Mouse (Mus musculus) neural tube, embryonic 11.5 days (tissue): ENCODE measurements at regions not wholly inside any gene's neighbourhood (a gene's known extent, or its start where the extent isn't known, plus 50 kb on each side); places are given as distances from the start of the nearest gene placed in this dataset.
A peak's percentile ranks its signal among the peaks of the same experiment; 100 is the strongest.

Source experiments
- ATAC-seq: fragments of 200-750 bp; cut with Nextera tagmentation; 2 replicates; pipeline ENCODE4 v1.8.0; 2017; ENCODE audit warnings: moderate number of reproducible peaks, mild to moderate bottlenecking, moderate TSS enrichment, moderate library complexity; ENCODE audit not compliant: insufficient read depth, low FRiP score, low TSS enrichment
- DNase-seq: peaks from one replicate; pipeline ENCODE4 v3.0.0-alpha.2; 2015; ENCODE audit warnings: low spot score
- H3K27ac ChIP-seq: fragments of 300-500 bp; sonication (generic); 2 replicates; pipeline ENCODE4 v1.5.1; 2014; ENCODE audit warnings: low read depth, mild to moderate bottlenecking, low read length
- H3K27me3 ChIP-seq: fragments of 300-500 bp; sonication (generic); 2 replicates; pipeline ENCODE4 v1.6.1; 2014; ENCODE audit warnings: mild to moderate bottlenecking, low read length, mixed read lengths; ENCODE audit not compliant: control insufficient read depth, insufficient read depth
- H3K36me3 ChIP-seq: fragments of 300-500 bp; sonication (generic); 2 replicates; pipeline ENCODE4 v1.6.1; 2014; ENCODE audit warnings: mild to moderate bottlenecking, low read length, moderate library complexity, mixed read lengths; ENCODE audit not compliant: control insufficient read depth, insufficient read depth
- H3K4me1 ChIP-seq: fragments of 300-500 bp; sonication (generic); 2 replicates; pipeline ENCODE4 v1.6.1; 2014; ENCODE audit warnings: low read length, mixed read lengths; ENCODE audit not compliant: control insufficient read depth, insufficient read depth
- H3K4me2 ChIP-seq: fragments of 300-500 bp; sonication (generic); 2 replicates; pipeline ENCODE4 v1.6.1; 2014; ENCODE audit warnings: low read depth, mild to moderate bottlenecking, moderate library complexity
- H3K4me3 ChIP-seq: fragments of 300-500 bp; sonication (generic); 2 replicates; pipeline ENCODE4 v1.5.1; 2014; ENCODE audit warnings: low read depth, low read length
- H3K9ac ChIP-seq: fragments of 300-500 bp; sonication (generic); 2 replicates; pipeline ENCODE4 v1.6.1; 2014; ENCODE audit warnings: mild to moderate bottlenecking, low read length
- H3K9me3 ChIP-seq: fragments of 300-500 bp; sonication (generic); 2 replicates; pipeline ENCODE4 v1.6.1; 2016; ENCODE audit warnings: low read length; ENCODE audit not compliant: control insufficient read depth
- WGBS: fragments of 180-500 bp; shearing (Covaris S2); extraction: QIAGEN DNeasy Blood & Tissue Kit; methylation state at CpG from one replicate; pipeline ENCODE4 v1.1.7; 2014; 5-methylcytosine and 5-hydroxymethylcytosine counted together

DNA sequence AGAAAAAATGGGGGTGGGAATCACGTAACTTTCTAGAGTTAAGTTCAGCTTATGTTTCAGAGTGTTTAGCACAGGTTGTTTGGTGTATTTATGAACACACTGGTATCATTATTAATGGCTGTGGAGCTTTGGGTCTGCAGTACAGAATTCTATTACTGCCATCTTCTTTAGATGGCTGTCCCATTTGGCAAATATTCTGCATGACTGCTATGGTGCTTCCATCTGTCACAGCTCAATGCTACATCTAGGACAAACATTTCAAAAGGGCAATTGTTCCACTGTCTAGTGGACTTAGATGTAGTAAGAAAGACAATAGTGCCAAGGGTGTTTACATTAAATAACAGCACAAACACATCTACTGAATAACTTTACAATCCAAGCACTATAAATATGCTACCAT, 2536.3 kb downstream of the Pcdh9 start:
- H3K4me1 ChIP-seq, result no peaks in the 10 kb centered on the region
- no peak overlapping the region for H3K4me2 ChIP-seq
- no peak overlapping the region for H3K27ac ChIP-seq
- no peaks in the 10 kb centered on the region for H3K9me3 ChIP-seq
- ATAC-seq (no peak), DNase-seq (no peak)
- no peak overlapping the region for H3K9ac ChIP-seq
- 84% methylated on average over 1 of the region's 1 CpGs for WGBS
- no peak overlapping the region for H3K4me3 ChIP-seq
- H3K27me3 ChIP-seq, result no peaks in the 10 kb centered on the region
- no peaks in the 10 kb centered on the region for H3K36me3 ChIP-seq

DNA sequence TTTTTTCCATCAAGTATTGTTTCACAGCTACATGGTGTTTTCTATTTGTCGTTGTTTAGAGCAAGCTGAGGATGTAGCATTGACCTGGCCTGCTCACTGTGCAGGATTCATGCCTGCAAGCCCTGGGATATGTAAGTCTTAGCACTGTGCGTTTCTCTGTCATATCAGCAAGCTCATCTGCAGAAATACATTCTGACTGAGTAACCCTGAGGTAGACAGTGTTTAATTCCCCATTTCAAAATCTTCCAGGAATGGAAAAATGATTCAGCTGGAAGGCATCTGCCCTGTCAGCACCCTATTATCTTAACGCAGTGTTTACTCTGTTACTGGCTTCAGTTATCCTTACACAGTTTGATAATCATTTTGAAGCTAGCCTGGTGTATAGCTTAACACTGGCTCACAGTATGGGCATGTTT, 2563.8 kb downstream of the Pcdh9 start:
- H3K9me3 ChIP-seq, result no peaks in the 10 kb centered on the region
- H3K4me1 ChIP-seq, result no peaks in the 10 kb centered on the region
- H3K27ac ChIP-seq, result no peak overlapping the region
- no peak overlapping the region for H3K9ac ChIP-seq
- no peaks in the 10 kb centered on the region for H3K27me3 ChIP-seq
- no peak overlapping the region for H3K4me2 ChIP-seq
- no peak overlapping the region for H3K4me3 ChIP-seq
- ATAC-seq, result 0 out of 2 replicates have a peak, but pooled peaks have one; percentile 25
- DNase-seq, result no peak
- WGBS, result 84% methylated on average over 3 of the region's 3 CpGs
- no peaks in the 10 kb centered on the region for H3K36me3 ChIP-seq
